Mouse (Mus musculus): ENCODE measurements around the gene Fam83f. TPM values are rescaled to one million over a fixed set of nuclear protein-coding genes. Genes with fewer than 3 reads are reported as not detected.

Gene Fam83f
- polyA plus RNA-seq, 1 experiment from 2014 or later, result 2.9 TPM

GRCm38 (mm10) chr15:80697564-80697963 lies 25.9 kb downstream of the Fam83f start:
- Histone ChIP-seq H3K9ac (ENCODE audit: low read depth, low read length) (no peak overlapping the region), H3K27me3 (ENCODE audit: control insufficient read depth, insufficient read depth, low read length) (no peaks in the 10 kb centered on the region), H3K9me3 (ENCODE audit: control insufficient read depth, low read length) (no peaks in the 10 kb centered on the region), H3K4me1 (ENCODE audit: control insufficient read depth, insufficient read depth, low read length) (no peaks in the 10 kb centered on the region), H3K27ac (ENCODE audit: low read depth, low read length) (no peak overlapping the region), H3K4me2 (replicated peaks; ENCODE audit: low read depth, low read length) (no peak overlapping the region), H3K4me3 (ENCODE audit: low read length) (no peak overlapping the region), H3K36me3 (ENCODE audit: control insufficient read depth, insufficient read depth, low read length) (no peaks in the 10 kb centered on the region)
- WGBS, result 19% methylated on average over 5 of the region's 5 CpGs
- ATAC-seq (ENCODE audit: low FRiP score, low TSS enrichment), result no peak

GRCm38 (mm10) chr15:80701481-80702257 lies 30.0 kb downstream of the Fam83f start:
- Histone ChIP-seq H3K9ac (ENCODE audit: low read depth, low read length) (no peak overlapping the region), H3K27ac (ENCODE audit: low read depth, low read length) (no peak overlapping the region), H3K4me3 (ENCODE audit: low read length) (no peak overlapping the region), H3K36me3 (ENCODE audit: control insufficient read depth, insufficient read depth, low read length) (no peaks in the 10 kb centered on the region), H3K4me2 (replicated peaks; ENCODE audit: low read depth, low read length) (no peak overlapping the region), H3K27me3 (ENCODE audit: control insufficient read depth, insufficient read depth, low read length) (no peaks in the 10 kb centered on the region), H3K4me1 (ENCODE audit: control insufficient read depth, insufficient read depth, low read length) (peaks cover 4% of the 10 kb centered on the region; the same call in 1 of the 2 replicates), H3K9me3 (ENCODE audit: control insufficient read depth, low read length) (no peaks in the 10 kb centered on the region)
- 66% methylated on average over 8 of the region's 8 CpGs for WGBS
- ATAC-seq (ENCODE audit: low FRiP score, low TSS enrichment), result no peak

GRCm38 (mm10) chr15:80702910-80703309 lies 31.3 kb downstream of the Fam83f start:
- no peak overlapping the region for H3K4me2 ChIP-seq (replicated peaks; ENCODE audit: low read depth, low read length)
- H3K36me3 ChIP-seq (ENCODE audit: control insufficient read depth, insufficient read depth, low read length), result no peaks in the 10 kb centered on the region
- H3K27me3 ChIP-seq (ENCODE audit: control insufficient read depth, insufficient read depth, low read length), result no peaks in the 10 kb centered on the region
- peaks cover 6% of the 10 kb centered on the region; the same call in 1 of the 2 replicates for H3K4me1 ChIP-seq (ENCODE audit: control insufficient read depth, insufficient read depth, low read length)
- H3K27ac ChIP-seq (ENCODE audit: low read depth, low read length), result no peak overlapping the region
- 87% methylated on average over 5 of the region's 5 CpGs for WGBS
- no peaks in the 10 kb centered on the region for H3K9me3 ChIP-seq (ENCODE audit: control insufficient read depth, low read length)
- no peak overlapping the region for H3K4me3 ChIP-seq (ENCODE audit: low read length)
- ATAC-seq (ENCODE audit: low FRiP score, low TSS enrichment), result no peak
- H3K9ac ChIP-seq (ENCODE audit: low read depth, low read length), result no peak overlapping the region

GRCm38 (mm10) chr15:80703495-80703894 lies 31.8 kb downstream of the Fam83f start:
- Histone ChIP-seq H3K27me3 (ENCODE audit: control insufficient read depth, insufficient read depth, low read length) (no peaks in the 10 kb centered on the region), H3K36me3 (ENCODE audit: control insufficient read depth, insufficient read depth, low read length) (no peaks in the 10 kb centered on the region), H3K4me2 (replicated peaks; ENCODE audit: low read depth, low read length) (no peak overlapping the region), H3K9ac (ENCODE audit: low read depth, low read length) (no peak overlapping the region), H3K4me3 (ENCODE audit: low read length) (no peak overlapping the region), H3K27ac (ENCODE audit: low read depth, low read length) (no peak overlapping the region), H3K9me3 (ENCODE audit: control insufficient read depth, low read length) (no peaks in the 10 kb centered on the region), H3K4me1 (ENCODE audit: control insufficient read depth, insufficient read depth, low read length) (peaks cover 6% of the 10 kb centered on the region; the same call in 1 of the 2 replicates)
- WGBS, result 71% methylated on average over 2 of the region's 2 CpGs
- ATAC-seq (ENCODE audit: low FRiP score, low TSS enrichment), result no peak

- 5% methylated on average over 7 of the region's 7 CpGs for WGBS
Observed at GRCm38 (mm10) chr15:80704267-80704666, 32.6 kb downstream of the Fam83f start.

GRCm38 (mm10) chr15:80705828-80706549 lies 34.3 kb downstream of the Fam83f start:
- peak overlapping the region; percentile 81; the same call in 1 of the 2 replicates for H3K27ac ChIP-seq (ENCODE audit: low read depth, low read length)
- H3K4me1 ChIP-seq (ENCODE audit: control insufficient read depth, insufficient read depth, low read length), result peaks cover 6% of the 10 kb centered on the region; the same call in 1 of the 2 replicates
- no peaks in the 10 kb centered on the region for H3K36me3 ChIP-seq (ENCODE audit: control insufficient read depth, insufficient read depth, low read length)
- peak overlapping the region; percentile 22 for H3K4me3 ChIP-seq (ENCODE audit: low read length)
- peak overlapping the region; percentile 48 for H3K4me2 ChIP-seq (replicated peaks; ENCODE audit: low read depth, low read length)
- H3K27me3 ChIP-seq (ENCODE audit: control insufficient read depth, insufficient read depth, low read length), result no peaks in the 10 kb centered on the region
- no peaks in the 10 kb centered on the region for H3K9me3 ChIP-seq (ENCODE audit: control insufficient read depth, low read length)
- no peak for ATAC-seq (ENCODE audit: low FRiP score, low TSS enrichment)
- H3K9ac ChIP-seq (ENCODE audit: low read depth, low read length), result peak overlapping the region; percentile 7; the same call in 1 of the 2 replicates
- 25% methylated on average over 18 of the region's 18 CpGs for WGBS

More at GRCm38 (mm10) chr15:80704267-80704666, 32.6 kb downstream of the Fam83f start:
- H3K9me3 ChIP-seq (ENCODE audit: control insufficient read depth, low read length), result no peaks in the 10 kb centered on the region
- ATAC-seq (ENCODE audit: low FRiP score, low TSS enrichment), result peak; percentile 80
- no peak overlapping the region for H3K4me3 ChIP-seq (ENCODE audit: low read length)
- no peaks in the 10 kb centered on the region for H3K27me3 ChIP-seq (ENCODE audit: control insufficient read depth, insufficient read depth, low read length)
- peaks cover 6% of the 10 kb centered on the region; the same call in 1 of the 2 replicates for H3K4me1 ChIP-seq (ENCODE audit: control insufficient read depth, insufficient read depth, low read length)
- H3K27ac ChIP-seq (ENCODE audit: low read depth, low read length), result no peak overlapping the region
- H3K9ac ChIP-seq (ENCODE audit: low read depth, low read length), result no peak overlapping the region
- H3K36me3 ChIP-seq (ENCODE audit: control insufficient read depth, insufficient read depth, low read length), result no peaks in the 10 kb centered on the region
- H3K4me2 ChIP-seq (replicated peaks; ENCODE audit: low read depth, low read length), result no peak overlapping the region

GRCm38 (mm10) chr15:80706596-80706995 lies 34.9 kb downstream of the Fam83f start:
- Histone ChIP-seq H3K9ac (ENCODE audit: low read depth, low read length) (peak overlapping the region; percentile 7; the same call in 1 of the 2 replicates), H3K36me3 (ENCODE audit: control insufficient read depth, insufficient read depth, low read length) (no peaks in the 10 kb centered on the region), H3K9me3 (ENCODE audit: control insufficient read depth, low read length) (no peaks in the 10 kb centered on the region), H3K27me3 (ENCODE audit: control insufficient read depth, insufficient read depth, low read length) (no peaks in the 10 kb centered on the region), H3K27ac (ENCODE audit: low read depth, low read length) (peak overlapping the region; percentile 81), H3K4me1 (ENCODE audit: control insufficient read depth, insufficient read depth, low read length) (peaks cover 6% of the 10 kb centered on the region; the same call in 1 of the 2 replicates), H3K4me3 (ENCODE audit: low read length) (peak overlapping the region; percentile 22), H3K4me2 (replicated peaks; ENCODE audit: low read depth, low read length) (peak overlapping the region; percentile 48)
- no peak for ATAC-seq (ENCODE audit: low FRiP score, low TSS enrichment)
- WGBS, result 6% methylated on average over 11 of the region's 11 CpGs

GRCm38 (mm10) chr15:80707088-80707487 lies 35.4 kb downstream of the Fam83f start:
- Histone ChIP-seq H3K27me3 (ENCODE audit: control insufficient read depth, insufficient read depth, low read length) (no peaks in the 10 kb centered on the region), H3K4me2 (replicated peaks; ENCODE audit: low read depth, low read length) (peak overlapping the region; percentile 48; the same call in 1 of the 2 replicates), H3K4me3 (ENCODE audit: low read length) (no peak overlapping the region), H3K4me1 (ENCODE audit: control insufficient read depth, insufficient read depth, low read length) (peaks cover 6% of the 10 kb centered on the region; the same call in 1 of the 2 replicates), H3K9ac (ENCODE audit: low read depth, low read length) (no peak overlapping the region), H3K36me3 (ENCODE audit: control insufficient read depth, insufficient read depth, low read length) (no peaks in the 10 kb centered on the region), H3K9me3 (ENCODE audit: control insufficient read depth, low read length) (no peaks in the 10 kb centered on the region), H3K27ac (ENCODE audit: low read depth, low read length) (peak overlapping the region; percentile 81)
- ATAC-seq (ENCODE audit: low FRiP score, low TSS enrichment), result no peak
- 39% methylated on average over 8 of the region's 8 CpGs for WGBS
